Mouse (Mus musculus) limb, embryonic 10.5 days (tissue): Measurements from ENCODE around the gene Chit1. TPM values are rescaled to one million over a fixed set of nuclear protein-coding genes. Genes with fewer than 3 reads are reported as not detected.
A peak's percentile ranks its signal among the peaks of the same experiment; 100 is the strongest.

Experiments
- DNase-seq: peaks from one replicate; pipeline ENCODE4 v3.0.0-alpha.2; 2017; ENCODE audit warnings: low spot score
- H3K27ac ChIP-seq: fragments of 300-500 bp; sonication (generic); 2 replicates; pipeline ENCODE4 v1.5.1; 2016; ENCODE audit warnings: mild to moderate bottlenecking
- H3K27me3 ChIP-seq: fragments of 300-500 bp; sonication (generic); 2 replicates; pipeline ENCODE4 v1.6.1; 2016; ENCODE audit warnings: low read depth, mild to moderate bottlenecking; ENCODE audit not compliant: poor library complexity, severe bottlenecking
- H3K36me3 ChIP-seq: fragments of 300-500 bp; sonication (generic); 2 replicates; pipeline ENCODE4 v1.6.1; 2016; ENCODE audit warnings: mild to moderate bottlenecking, moderate library complexity
- H3K4me1 ChIP-seq: fragments of 300-500 bp; sonication (generic); 2 replicates; pipeline ENCODE4 v1.6.1; 2016
- H3K4me3 ChIP-seq: fragments of 300-500 bp; sonication (generic); 2 replicates; pipeline ENCODE4 v1.5.1; 2016; ENCODE audit warnings: mild to moderate bottlenecking, moderate library complexity
- H3K9me3 ChIP-seq: fragments of 300-500 bp; sonication (generic); replicated peaks from 2 replicates; pipeline ENCODE4 v1.6.1; 2016; ENCODE audit warnings: mild to moderate bottlenecking
- WGBS: fragments of 180-500 bp; shearing (Covaris S2); methylation state at CpG from one replicate; pipeline ENCODE4 v1.1.7; 2016; 5-methylcytosine and 5-hydroxymethylcytosine counted together
- polyA plus RNA-seq: library from polyadenylated mRNA; unstranded; fragments of >200 nt; fragmentation: Nextera tagmentation; extraction: Ambion mirVana; gene quantifications from 2 replicates; pipeline ENCODE4 v1.2.1, GENCODE M21; 2016

The Chit1 gene
- polyA plus RNA-seq, 1 experiment from 2014 or later: not detected

DNA sequence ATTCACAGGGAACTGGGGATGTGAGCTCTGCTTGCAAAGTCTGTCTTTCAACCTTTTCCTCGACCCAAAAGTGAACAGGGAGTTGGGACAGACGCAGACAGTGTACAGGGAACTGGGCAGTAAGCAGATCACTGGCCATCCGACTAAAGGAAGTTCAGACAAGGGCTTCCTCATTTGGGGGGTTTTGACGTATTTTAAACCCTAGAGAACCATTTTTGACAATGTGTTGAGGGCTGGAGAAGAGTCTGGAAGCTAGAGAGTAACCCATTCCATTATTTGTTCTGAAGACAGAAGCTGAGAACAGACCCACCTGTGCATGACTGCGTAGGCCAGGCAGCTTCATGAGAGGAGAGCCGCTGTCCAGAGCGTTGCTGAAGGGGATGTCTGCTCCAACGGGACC, 27.4 kb upstream of the Chit1 start:
- WGBS: 86% methylated on average over 8 of the region's 8 CpGs
- Histone ChIP-seq H3K4me1 (peaks cover 38% of the 10 kb centered on the region), H3K36me3 (no peaks in the 10 kb centered on the region), H3K27me3 (peaks cover 17% of the 10 kb centered on the region), H3K4me3 (no peak overlapping the region), H3K9me3 (no peaks in the 10 kb centered on the region), H3K27ac (no peak overlapping the region; the same call in 1 of the 2 replicates)
- no peak for DNase-seq

GRCm38 (mm10) chr1:134084128-134084527, 26.9 kb upstream of the Chit1 start:
- no peak for DNase-seq
- Histone ChIP-seq H3K27ac (no peak overlapping the region), H3K9me3 (no peaks in the 10 kb centered on the region), H3K27me3 (peaks cover 17% of the 10 kb centered on the region), H3K36me3 (no peaks in the 10 kb centered on the region), H3K4me3 (no peak overlapping the region), H3K4me1 (peaks cover 37% of the 10 kb centered on the region)
- WGBS: 83% methylated on average over 3 of the region's 3 CpGs

DNA sequence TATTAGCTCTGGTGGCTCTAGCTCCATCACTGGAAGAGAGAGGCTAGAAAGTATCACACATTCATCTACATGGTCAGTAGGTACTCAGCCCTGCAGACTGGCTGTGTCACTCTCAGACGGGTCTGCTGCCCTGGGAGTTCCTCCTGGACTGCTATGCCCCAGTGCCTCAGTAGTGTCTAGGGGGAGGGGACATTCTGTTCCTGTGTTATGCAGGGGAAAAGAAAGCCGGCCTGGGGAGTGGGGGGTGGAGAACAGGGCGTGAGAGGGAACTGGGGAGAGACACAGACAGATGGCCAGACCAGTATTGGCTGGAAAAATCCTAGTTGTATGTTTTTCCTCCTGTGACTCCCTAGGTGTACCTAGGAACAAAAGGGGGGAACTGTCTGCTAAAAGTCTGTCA, 25.0 kb upstream of the Chit1 start:
- Histone ChIP-seq H3K36me3 (no peaks in the 10 kb centered on the region), H3K4me3 (no peak overlapping the region), H3K4me1 (peaks cover 21% of the 10 kb centered on the region), H3K27ac (peak overlapping the region; percentile 73), H3K9me3 (no peaks in the 10 kb centered on the region), H3K27me3 (peaks cover 17% of the 10 kb centered on the region)
- 28% methylated on average over 3 of the region's 3 CpGs for WGBS
- no peak for DNase-seq

DNA sequence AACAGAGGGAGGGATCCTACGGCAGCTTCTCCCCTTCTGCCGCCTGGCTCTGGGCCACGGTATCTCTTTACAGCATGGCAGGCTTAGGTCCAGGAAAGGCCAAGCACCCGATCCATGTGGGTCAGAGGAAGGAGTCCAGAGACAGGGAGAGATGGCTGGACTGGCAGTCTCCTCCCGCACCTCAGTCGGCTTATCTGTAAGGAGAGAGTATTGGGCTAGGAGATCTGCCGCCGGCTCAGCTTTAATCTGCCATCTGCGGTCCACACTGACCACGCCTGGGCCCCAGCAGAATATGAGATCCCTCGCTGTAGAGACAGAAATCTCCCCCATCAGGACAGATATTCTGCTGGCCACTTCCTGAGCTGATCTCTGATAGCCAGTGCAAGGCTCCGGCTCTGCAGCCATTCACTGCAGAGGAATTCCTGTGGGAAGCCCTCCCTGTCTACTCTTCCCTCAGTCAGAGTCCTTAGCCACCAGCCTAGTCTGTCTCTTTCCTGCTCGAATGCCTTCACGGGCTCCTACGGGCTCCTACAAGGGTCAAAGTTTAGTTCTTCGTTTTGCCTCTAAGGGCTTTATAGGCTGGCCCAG, 24.1 kb upstream of the Chit1 start:
- no peak overlapping the region for H3K4me3 ChIP-seq
- 59% methylated on average over 16 of the region's 16 CpGs for WGBS

GRCm38 (mm10) chr1:134089074-134089473, 22.0 kb upstream of the Chit1 start:
- H3K27ac ChIP-seq: no peak overlapping the region
- peaks cover 25% of the 10 kb centered on the region for H3K27me3 ChIP-seq
- H3K9me3 ChIP-seq: no peaks in the 10 kb centered on the region
- DNase-seq: no peak
- H3K36me3 ChIP-seq: no peaks in the 10 kb centered on the region
- no peak overlapping the region for H3K4me3 ChIP-seq
- H3K4me1 ChIP-seq: peaks cover 37% of the 10 kb centered on the region
- 94% methylated on average over 7 of the region's 7 CpGs for WGBS

More for the DNA sequence above, 24.1 kb upstream of the Chit1 start:
- Histone ChIP-seq H3K27ac (peak overlapping the region; percentile 73), H3K9me3 (no peaks in the 10 kb centered on the region), H3K27me3 (peaks cover 23% of the 10 kb centered on the region), H3K36me3 (no peaks in the 10 kb centered on the region), H3K4me1 (peaks cover 21% of the 10 kb centered on the region)
- no peak for DNase-seq

GRCm38 (mm10) chr1:134091851-134092250, 19.2 kb upstream of the Chit1 start:
- Histone ChIP-seq H3K9me3 (no peaks in the 10 kb centered on the region), H3K36me3 (no peaks in the 10 kb centered on the region), H3K27ac (peak overlapping the region; percentile 87), H3K4me1 (peaks cover 28% of the 10 kb centered on the region), H3K4me3 (no peak overlapping the region; the same call in 1 of the 2 replicates), H3K27me3 (peaks cover 33% of the 10 kb centered on the region; the same call in 1 of the 2 replicates)
- 62% methylated on average over 3 of the region's 3 CpGs for WGBS
- DNase-seq: no peak

DNA sequence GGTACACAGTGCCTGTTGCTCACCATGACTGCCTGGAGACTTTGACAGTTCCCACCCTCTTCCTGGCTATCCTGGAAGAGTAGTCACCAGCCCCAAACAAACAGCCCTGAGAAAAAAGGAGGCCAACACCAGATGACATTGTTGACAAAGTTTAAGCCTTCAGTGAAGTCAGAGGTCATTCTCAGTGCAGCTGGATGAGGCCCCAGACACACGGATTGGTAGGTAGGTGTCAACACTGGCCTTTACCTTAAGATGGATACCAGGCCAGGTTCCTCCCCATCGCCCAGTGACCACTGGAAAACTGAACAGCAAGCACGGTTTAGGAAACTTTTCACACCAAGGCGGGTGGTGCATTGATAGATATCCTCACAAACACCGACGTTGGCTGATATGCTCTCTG, 18.7 kb upstream of the Chit1 start:
- Histone ChIP-seq H3K4me3 (peak overlapping the region; percentile 57), H3K27me3 (peaks cover 28% of the 10 kb centered on the region; the same call in 1 of the 2 replicates), H3K27ac (peak overlapping the region; percentile 87), H3K9me3 (no peaks in the 10 kb centered on the region), H3K36me3 (no peaks in the 10 kb centered on the region), H3K4me1 (peaks cover 23% of the 10 kb centered on the region)
- no peak for DNase-seq
- 25% methylated on average over 6 of the region's 6 CpGs for WGBS

- H3K27me3 ChIP-seq: peaks cover 26% of the 10 kb centered on the region; the same call in 1 of the 2 replicates
- H3K36me3 ChIP-seq: no peaks in the 10 kb centered on the region
- no peaks in the 10 kb centered on the region for H3K9me3 ChIP-seq
- WGBS: 3% methylated on average over 43 of the region's 43 CpGs
- H3K4me3 ChIP-seq: peak overlapping the region; percentile 57
- peak; percentile 89 for DNase-seq
- H3K27ac ChIP-seq: peak overlapping the region; percentile 87
- peaks cover 25% of the 10 kb centered on the region for H3K4me1 ChIP-seq
Measured at GRCm38 (mm10) chr1:134092852-134093770, 17.9 kb upstream of the Chit1 start.

- Histone ChIP-seq H3K9me3 (no peaks in the 10 kb centered on the region), H3K27me3 (peaks cover 26% of the 10 kb centered on the region; the same call in 1 of the 2 replicates), H3K36me3 (no peaks in the 10 kb centered on the region), H3K27ac (peak overlapping the region; percentile 87), H3K4me3 (peak overlapping the region; percentile 57), H3K4me1 (peaks cover 34% of the 10 kb centered on the region)
- WGBS: 67% methylated on average over 13 of the region's 13 CpGs
- DNase-seq: no peak
Measured at GRCm38 (mm10) chr1:134093771-134094526, 17.1 kb upstream of the Chit1 start.

- peaks cover 43% of the 10 kb centered on the region for H3K4me1 ChIP-seq
- peaks cover 26% of the 10 kb centered on the region; the same call in 1 of the 2 replicates for H3K27me3 ChIP-seq
- H3K4me3 ChIP-seq: no peak overlapping the region
- no peaks in the 10 kb centered on the region for H3K9me3 ChIP-seq
- H3K27ac ChIP-seq: no peak overlapping the region
- no peaks in the 10 kb centered on the region for H3K36me3 ChIP-seq
- no peak for DNase-seq
- 68% methylated on average over 7 of the region's 7 CpGs for WGBS
Measured at GRCm38 (mm10) chr1:134095033-134095612, 15.9 kb upstream of the Chit1 start.

- Histone ChIP-seq H3K27ac (0 out of 2 replicates have a peak overlapping the region, but pooled peaks have one; percentile 19), H3K4me3 (no peak overlapping the region), H3K4me1 (peaks cover 43% of the 10 kb centered on the region), H3K27me3 (peaks cover 26% of the 10 kb centered on the region; the same call in 1 of the 2 replicates), H3K9me3 (no peaks in the 10 kb centered on the region), H3K36me3 (no peaks in the 10 kb centered on the region)
- DNase-seq: no peak
- 87% methylated on average over 4 of the region's 4 CpGs for WGBS
Measured at GRCm38 (mm10) chr1:134095721-134096120, 15.3 kb upstream of the Chit1 start.

GRCm38 (mm10) chr1:134096264-134096934, 14.6 kb upstream of the Chit1 start:
- no peaks in the 10 kb centered on the region for H3K9me3 ChIP-seq
- WGBS: 81% methylated on average over 14 of the region's 14 CpGs
- no peaks in the 10 kb centered on the region for H3K36me3 ChIP-seq
- no peak for DNase-seq
- H3K27me3 ChIP-seq: peaks cover 24% of the 10 kb centered on the region; the same call in 1 of the 2 replicates
- 0 out of 2 replicates have a peak overlapping the region, but pooled peaks have one; percentile 19 for H3K27ac ChIP-seq
- peaks cover 43% of the 10 kb centered on the region for H3K4me1 ChIP-seq
- H3K4me3 ChIP-seq: no peak overlapping the region
